Mouse (Mus musculus): ENCODE data around the gene Kcnj2.
A peak's percentile ranks its signal among the peaks of the same experiment; 100 is the strongest.

Gene Kcnj2

DNA sequence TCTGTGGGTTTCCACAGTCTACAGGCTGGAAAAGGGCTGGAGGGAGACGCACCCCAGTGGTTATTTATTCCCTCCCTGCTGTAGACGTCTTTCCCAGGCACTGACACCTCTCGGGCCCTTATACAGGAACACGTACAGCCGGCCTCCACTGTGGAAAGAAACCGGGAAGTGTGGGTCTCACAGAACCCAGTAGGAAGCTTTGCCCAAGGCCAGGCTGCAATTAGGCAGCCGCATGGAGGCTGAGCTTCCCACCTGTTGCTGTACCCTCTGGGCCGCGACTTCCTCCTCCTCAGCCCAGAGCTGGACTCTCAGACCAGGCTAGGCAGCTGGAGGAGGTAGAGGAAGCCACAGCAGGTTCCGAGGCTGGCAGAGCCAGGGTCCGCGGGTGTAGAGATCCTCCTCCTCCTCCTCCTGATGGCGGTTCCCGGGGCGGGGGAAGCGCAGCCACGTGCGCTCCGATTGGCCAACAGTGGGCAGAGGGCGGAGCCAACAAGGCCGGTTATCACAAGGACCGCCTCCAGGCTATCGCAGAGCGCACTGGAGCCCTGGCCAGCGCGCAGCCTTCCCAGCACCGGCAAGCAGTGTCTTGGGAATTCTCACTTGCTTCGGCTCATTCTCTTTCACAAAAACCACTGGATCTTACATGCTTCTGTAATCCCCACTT lies at the start of gene Kcnj2:
Gene Kcnj2 (plus strand): TSS at position 530 of the 664 bp plus-strand sequence.
- DNase-seq = peak; percentile 94

DNA sequence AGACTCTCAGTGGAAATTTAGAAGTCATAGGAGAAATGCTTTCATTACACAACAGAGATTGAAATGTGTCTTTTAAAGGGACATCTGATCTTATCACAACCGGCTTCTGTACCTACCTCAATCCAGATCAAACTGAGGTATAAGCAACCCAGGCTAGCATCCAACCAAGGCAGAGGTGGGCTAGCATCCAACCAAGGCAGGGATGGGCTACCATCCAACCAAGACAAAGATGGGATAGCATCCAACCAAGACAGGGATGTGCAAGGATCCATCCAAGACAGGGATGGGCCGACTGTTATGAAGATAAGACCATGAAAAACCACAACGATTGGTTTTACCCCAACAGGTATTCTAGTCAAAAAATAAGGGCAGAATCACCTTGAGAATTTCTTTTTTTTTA lies 49.8 kb upstream of the Kcnj2 start:
- DNase-seq = no peak

DNA sequence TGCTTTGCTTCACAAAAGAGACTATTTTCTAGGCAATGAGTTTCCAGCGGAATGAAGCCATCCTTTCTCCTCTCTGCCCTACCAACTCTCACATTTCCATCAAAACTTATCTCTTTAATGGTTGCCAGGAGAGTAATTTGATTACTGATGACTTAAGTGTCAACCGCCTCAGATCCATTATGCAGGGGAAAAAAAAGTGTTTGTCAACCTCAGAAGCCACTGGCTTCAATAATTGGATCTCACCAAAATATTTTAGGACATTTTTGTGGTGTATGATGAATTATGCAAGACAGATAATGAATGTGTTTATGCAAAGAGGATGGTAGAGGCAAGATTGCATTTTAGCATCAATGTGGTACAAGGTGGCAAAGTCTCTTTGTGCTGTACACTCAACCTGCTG lies 45.8 kb upstream of the Kcnj2 start:
- no peak for DNase-seq

DNA sequence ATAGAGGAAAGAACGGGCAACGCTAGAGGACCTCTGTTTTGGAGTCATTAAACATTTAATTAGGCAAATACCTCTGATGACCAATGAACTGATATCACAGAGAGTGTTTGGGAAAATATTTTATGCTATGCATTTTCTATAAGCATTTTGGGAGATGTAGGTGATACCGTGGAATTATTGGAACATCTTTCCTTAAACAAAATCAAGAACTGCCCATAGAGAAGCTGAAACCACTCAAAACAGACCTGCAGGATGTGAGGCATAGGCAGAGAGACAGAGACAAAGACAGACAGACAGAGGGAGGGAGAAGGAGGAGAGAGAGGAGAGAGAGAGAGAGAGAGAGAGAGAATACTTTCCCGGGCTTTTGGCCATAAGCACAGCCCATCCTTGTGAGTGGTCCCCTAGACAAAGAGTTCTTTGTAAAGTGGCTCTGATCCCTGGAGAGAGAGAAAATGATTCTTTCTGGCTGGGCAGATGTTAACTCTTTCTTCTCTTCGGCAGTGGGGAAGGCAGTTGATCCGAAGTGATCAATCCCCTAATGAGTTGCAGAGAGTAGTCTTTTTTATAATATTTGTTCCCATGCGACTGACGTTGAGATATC lies 43.2 kb upstream of the Kcnj2 start:
- DNase-seq = no peak

DNA sequence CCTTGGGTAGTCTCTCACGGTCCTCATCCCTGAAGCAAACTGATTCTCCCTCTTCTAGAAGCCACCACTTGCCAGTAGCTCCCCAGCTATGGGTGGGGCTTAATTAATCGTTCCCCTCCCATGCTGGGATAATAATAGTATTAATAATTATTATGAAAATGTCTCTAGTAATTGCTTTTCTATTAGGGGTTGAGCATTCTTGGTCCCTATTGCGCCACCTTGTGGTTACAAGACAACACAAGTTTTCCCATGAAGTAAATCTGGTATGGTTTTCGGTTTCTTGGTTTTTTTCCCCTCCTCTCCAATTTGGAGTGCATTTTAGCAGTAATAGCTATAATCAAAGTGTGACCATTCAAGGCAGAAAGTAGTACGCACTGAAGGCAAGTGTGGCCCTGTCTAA lies 23.8 kb upstream of the Kcnj2 start:
- DNase-seq = peak; percentile 34

DNA sequence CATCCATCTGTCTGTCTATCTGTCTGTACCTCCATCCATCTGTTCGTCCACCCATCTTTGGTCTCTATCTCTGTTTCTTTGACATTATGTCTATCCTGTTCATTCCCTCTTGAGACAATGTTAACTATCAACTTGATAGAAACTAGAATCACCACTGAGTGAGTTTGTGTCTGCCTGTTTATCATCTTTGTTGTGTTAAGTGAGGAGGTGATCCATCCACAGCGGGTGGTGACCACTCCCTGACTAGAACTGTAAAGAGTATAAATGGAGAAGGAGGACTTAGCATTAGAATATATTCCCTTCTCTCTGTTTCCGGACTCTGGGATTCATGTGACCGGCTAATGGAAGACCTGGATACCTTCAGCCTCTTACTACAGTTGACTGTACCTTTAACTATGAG lies 22.7 kb upstream of the Kcnj2 start:
- no peak for DNase-seq

DNA sequence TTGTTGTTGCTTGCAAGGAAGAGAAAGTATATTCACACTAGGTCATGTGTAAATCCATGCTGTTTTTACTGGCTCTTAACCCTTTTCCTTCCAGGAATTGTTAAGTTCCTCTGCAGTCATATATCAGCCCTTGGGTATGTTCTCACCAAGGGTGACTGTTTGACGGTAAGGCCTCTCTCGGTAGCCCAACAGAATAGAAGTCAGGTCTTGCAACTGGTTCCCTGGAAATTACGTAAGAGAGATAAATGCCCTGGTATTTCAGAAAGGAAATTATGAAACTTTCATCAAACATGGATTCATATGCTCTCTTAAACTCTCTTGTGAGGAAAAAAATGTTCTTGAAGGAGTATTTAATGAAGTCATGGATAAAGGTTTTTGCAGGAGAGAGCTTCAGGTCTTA lies 11.7 kb upstream of the Kcnj2 start:
- no peak for DNase-seq

DNA sequence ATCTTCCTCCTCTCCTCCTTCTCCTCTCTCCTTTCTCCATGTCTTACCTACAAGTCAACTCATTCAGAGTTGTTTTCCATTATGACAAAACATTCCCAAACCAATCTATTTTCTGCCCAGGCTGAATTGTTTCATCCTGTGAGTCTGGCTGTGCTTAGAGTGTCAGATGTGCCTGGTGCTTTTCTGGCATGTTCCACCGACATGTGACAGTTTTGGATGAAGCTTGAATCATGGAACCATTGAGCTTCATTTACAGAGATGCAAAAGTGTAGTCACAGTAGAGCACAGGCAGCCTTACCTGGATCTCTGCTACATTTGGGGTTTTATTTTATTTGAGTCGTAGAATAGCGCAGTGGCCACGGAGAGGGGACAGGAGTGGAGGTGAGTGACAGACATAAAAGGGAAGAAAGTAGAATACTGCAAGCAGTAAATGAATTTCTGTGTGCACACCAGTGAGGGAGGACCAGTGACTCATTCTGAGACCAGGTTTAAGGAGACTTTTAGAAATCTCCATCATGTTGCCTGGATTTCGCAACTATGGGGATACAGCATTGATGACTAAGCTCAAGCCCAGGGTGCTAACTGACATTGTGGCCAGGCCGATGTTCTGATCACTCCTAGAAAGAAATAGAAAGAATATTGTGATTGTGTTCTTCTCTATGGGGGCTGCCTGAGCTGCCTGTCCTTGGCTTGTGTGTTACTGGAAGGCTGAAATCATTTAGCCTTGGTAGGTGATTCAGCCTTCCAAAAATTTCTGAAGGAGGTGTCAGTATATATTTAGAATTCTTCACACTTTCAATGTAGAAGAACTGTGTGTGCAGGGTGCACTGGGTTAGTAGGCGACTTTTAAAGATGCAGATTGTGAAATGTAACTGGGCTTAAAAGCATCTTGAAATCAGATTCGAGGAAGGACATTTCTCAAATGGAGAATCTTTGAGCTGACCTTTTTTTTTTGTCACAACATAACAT lies 10.8 kb upstream of the Kcnj2 start:
- DNase-seq = no peak

DNA sequence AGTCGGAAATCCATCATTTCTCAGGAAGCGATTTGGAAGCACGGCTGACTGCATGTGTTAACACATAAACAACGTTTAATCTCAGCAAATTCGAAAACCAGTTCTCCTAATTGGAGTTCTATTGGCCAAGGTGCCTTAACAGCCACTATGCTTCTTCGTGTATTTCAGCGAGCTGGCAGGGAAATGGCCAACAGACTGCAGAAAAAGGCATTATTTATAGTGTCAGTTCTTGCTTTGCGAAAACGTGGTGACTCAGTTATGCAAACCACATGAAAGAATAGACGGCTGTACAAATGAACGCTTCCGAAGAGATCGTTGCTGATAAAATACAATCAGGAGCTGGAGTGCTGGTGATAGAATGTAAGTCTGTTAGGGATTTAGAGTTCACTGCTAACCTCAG lies 9.9 kb upstream of the Kcnj2 start:
- no peak for DNase-seq

DNA sequence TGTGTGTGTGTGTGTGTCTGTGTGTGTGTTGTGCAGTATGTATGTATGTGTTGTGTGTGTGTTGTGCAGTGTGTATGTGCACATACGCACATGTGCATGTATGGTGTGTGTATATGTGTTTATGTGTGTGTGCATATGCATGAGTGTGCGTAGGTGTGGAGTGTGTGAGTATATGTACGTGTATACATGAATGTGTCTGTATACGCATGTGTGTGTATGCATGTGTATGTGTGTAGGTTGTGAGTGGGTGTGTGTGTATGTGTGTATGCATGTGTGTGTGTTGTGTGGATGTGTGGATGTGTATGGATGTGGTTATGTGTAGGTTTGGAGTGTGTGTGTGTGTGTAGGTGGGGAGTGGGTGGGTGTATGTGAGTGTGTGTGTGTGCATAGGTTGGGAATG lies 8.5 kb upstream of the Kcnj2 start:
- DNase-seq = no peak

DNA sequence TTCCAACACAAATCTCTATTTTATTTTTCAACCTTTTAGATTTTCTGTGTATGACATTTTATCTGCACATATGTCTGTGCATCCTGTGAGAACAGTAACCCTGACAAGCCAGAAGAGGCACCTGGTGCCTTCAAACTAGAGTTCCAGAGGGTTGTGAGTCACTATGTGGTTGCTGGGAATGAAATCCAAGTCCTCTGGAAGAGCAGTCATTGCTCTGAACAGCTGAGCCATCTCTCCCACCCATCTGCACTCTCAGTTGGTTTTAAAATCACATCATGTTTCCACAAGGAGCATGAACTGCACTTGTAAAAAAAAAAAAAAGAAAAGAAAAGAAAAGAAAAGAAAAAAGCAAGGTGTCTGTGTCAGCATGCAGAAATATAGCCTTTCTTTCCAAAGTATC lies 6.5 kb upstream of the Kcnj2 start:
- no peak for DNase-seq

DNA sequence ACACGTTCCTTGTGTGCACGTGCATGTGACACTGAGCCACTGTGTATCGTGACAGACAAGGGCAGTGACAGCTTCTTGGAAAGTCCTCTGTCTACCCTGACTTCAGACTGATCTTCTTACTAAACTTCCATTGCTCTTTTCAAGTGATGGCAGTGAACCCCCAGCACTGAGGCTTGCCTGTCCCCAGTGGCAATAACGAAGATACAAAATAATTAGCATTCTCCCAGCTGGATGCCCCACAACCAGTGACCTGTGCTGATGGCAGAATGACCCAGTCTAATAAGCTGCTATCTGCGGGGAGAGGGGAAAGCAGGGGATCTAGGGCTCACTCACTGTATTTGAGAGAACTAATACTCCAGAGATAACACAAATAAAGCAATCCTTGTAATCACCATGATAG lies 5.7 kb upstream of the Kcnj2 start:
- no peak for DNase-seq

DNA sequence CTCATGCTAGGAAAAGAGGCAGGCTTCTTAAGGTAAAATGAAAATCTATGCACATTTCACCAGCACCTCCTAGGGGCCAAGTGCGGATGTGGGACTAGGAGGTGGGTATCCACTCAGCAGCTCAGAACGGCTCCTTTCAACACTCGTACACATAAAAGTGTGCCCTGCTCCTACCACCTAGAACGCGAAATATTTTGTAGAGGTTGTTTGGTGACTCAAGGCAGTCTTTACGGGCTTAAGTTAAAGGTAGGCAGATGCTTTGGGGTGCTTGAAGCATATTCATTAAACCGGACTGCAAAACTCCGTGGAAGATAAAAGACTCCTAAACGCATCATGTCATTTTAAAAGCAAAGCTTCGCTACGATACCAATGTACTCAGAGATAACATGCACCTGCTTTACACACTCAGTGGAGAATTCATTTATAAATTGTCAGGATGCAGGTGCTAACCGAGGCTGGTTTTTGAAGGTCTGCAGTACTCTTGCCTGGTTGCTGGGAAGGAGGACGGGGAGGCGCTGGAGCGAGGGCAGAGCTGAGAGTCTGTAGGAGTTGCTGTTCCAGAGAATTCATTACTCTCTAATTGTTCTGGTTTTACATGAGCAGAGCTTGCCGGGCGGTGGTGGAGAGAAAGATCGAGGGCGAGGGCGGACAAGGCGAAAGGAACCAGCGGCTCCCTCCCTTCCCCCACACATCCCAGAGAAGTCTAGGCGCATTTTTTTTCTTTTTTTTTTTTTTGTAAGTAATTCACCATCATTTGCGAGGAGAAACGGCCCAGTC lies 1.0 kb upstream of the Kcnj2 start:
- peak; percentile 58 for DNase-seq

DNA sequence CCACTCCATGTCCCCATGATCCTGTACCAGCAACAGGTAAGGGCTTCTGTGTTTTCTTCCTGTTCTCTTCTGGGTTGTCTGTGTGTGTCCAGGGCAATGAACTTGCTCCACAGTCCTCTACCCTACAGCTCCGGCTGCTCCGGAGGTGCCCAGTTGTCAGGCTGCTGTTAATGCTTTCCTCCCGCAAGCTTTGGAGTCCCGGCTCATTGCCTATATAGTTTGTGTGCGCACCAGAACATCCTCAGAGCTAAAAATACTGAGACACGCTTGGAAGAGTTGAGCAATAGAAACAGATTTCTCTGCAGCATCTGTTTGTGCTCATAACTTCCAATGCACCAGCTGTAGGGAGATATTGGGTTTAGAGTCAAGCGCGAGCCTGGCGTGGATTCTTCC lies 331 bp downstream of the Kcnj2 start:
- no peak for DNase-seq

DNA sequence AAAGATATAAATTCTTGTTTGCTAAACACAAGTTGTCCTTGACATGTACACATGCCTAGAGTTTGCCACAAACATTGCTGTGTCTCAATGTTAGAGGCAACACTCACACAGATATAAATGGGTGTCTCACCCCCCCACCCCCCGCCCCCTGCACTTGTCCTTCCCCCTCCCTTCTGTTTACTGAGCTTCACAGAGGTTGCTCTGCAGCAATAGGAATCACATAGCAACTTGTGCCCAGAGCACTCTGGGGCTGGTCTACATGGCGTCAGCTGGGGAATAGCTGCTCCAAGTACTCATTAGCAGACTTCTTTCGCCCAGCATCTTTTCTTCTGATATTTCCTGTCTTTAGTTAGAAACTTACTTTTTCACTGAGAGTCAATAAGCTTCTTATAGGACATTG lies 1.8 kb downstream of the Kcnj2 start:
- no peak for DNase-seq

DNA sequence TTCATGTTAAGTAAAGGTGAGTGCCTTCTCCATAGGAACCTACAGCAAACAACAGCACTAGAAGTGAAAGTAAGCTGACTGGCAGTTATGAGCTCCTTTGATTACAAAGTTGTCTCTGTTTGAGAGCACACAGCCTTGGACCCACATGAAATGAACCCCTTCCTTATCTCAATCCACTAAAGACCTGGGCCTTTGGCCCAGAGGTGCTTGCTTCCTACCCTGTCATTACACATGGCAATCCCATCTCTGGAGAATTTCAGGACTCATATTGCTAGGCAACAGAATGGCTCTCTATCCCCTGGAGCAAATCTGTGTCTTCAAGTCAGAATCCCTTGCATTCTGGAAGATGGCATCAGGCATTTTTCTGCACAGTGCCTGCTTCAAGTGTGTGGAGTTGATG lies 4.5 kb downstream of the Kcnj2 start:
- no peak for DNase-seq

DNA sequence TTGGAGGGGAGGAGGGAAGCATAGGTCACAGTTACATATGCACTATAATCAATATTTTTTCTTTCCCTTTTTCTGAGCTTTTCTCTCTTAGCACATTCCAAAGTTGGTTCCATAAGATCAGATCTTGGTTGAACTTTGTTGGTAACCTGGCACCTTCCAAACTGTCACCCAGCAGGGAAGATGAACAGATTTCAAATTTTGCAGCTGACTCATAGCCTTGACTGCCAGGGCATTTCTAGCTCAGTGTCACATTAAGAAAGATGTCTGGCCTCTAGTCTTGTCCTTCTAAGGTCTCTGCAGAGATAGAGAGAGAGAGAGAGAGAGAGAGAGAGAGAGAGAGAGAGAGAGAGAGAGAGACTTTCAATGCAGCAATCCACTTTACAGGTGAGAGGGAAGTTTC lies 8.2 kb downstream of the Kcnj2 start:
- no peak for DNase-seq

DNA sequence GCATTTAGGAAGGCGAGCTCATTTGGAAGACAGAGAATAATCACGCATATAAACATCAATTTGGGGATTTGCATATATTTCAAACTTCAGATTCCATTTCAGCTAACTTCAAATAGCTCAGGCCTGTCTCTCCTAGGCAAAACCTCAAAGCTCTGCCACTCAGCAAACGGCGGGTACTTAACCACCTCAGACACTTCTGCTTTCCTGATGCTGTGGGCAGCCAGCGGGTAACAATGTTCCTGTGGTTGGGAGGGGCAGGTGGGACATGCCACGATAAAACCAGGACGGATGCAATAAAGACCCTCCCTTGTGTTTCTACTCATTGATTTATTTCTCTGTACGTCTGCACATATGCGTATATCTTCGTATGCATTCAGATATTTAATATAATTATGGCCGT lies 12.1 kb downstream of the Kcnj2 start:
- no peak for DNase-seq

DNA sequence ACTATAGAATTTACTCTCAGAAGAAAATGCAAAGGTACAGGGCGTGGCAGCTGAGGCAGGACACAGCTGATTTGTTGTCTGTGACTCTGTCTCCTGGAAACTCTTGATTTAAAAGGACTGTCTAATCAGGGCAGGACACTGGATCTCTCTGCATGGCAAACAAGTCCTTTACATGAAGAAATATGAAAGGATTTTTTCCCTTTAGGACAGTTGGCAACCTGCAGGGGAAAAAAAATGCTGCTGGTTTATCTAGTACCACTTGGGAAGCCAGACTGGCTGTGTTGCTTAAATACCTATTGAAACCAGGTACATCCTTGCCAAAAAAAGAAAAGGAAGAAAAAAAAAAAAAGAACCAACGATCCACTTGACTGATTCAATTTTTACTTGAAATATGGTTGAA lies 17.0 kb downstream of the Kcnj2 start:
- no peak for DNase-seq

DNA sequence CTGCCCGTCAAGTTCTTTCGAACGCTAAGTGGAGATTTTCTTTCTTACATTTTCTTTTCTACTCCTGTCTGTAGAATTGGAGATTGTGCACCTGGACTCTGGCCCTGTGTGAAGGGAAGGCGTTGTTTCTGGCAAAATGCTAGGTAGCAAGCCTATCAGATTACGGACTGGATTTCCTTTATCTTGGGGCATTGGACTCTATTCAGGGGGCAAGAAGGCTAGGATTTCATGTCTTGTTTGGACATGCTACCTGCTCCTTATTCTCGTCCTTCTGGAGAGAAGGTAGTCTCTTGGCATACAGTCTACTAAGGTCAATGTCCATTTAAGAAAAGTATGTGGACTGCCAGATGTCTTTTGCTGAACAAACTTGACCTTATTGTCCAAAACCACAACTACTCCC lies 21.0 kb downstream of the Kcnj2 start:
- DNase-seq = no peak

DNA sequence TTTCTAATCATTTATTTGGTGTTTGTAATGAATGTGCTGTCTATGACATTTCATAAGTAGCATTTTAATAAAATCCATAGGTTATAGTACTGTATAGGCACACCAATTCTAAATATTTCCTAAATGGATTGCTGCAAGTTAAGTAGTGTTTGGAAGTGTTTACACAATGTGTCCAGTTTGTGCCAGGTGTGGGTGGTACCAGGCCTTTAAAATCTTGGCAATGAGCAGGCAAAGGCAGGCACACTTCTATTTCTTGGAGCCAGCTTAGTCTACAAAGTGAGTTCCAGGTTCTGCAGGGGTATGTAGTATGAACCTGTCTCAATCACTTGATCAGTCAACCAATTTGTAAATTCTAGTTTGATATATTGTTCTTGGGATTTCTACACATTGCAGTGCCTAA lies 22.3 kb downstream of the Kcnj2 start:
- DNase-seq = no peak

DNA sequence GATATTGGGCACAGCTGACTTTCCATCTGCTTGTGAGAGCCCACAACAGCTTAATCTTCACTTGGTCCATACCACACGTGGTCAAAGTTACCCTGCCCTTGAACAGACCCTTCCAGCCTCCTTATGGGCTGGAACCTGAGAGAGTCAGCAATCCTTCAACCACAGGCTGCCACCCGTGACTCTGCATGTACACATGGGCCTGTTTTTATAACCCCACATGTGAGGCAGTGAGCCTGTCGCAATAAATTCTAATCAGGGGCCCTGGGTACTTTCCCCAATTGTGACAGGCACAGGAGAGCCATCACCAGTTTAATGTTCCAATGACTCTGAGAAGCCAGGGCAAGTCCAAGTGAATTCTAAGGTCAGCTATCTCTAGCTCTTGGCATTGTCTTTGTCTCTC lies 22.8 kb downstream of the Kcnj2 start:
- DNase-seq = no peak

DNA sequence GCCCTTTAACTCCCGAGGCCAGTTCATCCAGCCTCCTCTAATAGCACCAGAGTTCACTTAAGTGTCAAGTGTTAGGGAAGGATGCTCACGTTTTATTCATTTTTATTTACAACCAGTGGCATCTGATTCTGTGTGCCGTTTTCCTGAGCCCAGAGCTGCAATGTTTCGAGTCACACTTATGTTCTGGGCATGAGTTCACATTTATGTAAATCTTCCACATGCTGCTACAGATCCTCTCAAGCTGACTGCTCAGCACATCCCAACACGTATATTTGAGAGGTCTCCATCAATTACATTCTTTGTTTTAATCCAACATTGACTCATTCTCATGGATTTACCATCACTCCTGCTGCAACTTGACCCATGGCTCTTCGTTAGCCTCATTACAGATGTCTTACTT lies 25.2 kb downstream of the Kcnj2 start:
- no peak for DNase-seq

Measured in lung, postnatal 10 days (tissue).